Mouse (Mus musculus): ENCODE measurements around the gene Zfp607a. TPM values are rescaled to one million over a fixed set of nuclear protein-coding genes. Genes with fewer than 3 reads are reported as not detected.
"Not testable (repeated sequence)": the region's sequence is repeated elsewhere in the genome, so short reads cannot be mapped to it uniquely, and the experiment has no call there.

The Zfp607a gene
- polyA plus RNA-seq, 1 experiment from 2014 or later = 1.4 TPM

- no peak overlapping the region for H3K4me2 ChIP-seq
- H3K9ac ChIP-seq = no peak overlapping the region
- WGBS = 99% methylated on average over 4 of the region's 4 CpGs
- H3K4me1 ChIP-seq (replicated peaks) = no peaks in the 10 kb centered on the region
- ATAC-seq (ENCODE audit: low FRiP score, low read depth) = no peak
- peaks cover 33% of the 10 kb centered on the region for H3K36me3 ChIP-seq
- H3K27ac ChIP-seq (replicated peaks) = no peak overlapping the region
- H3K9me3 ChIP-seq = no peaks in the 10 kb centered on the region
- H3K4me3 ChIP-seq = no peak overlapping the region
- no peaks in the 10 kb centered on the region for H3K27me3 ChIP-seq
Measured at GRCm38 (mm10) chr7:27881721-27882120, 24.4 kb downstream of the Zfp607a start.

- Histone ChIP-seq H3K27ac (replicated peaks) (no peak overlapping the region), H3K9me3 (0 out of 2 replicates have a peak, but pooled peaks cover 7% of the 10 kb centered on the region), H3K4me2 (no peak overlapping the region), H3K4me3 (no peak overlapping the region), H3K27me3 (no peaks in the 10 kb centered on the region), H3K4me1 (replicated peaks) (no peaks in the 10 kb centered on the region), H3K9ac (no peak overlapping the region), H3K36me3 (0 out of 2 replicates have a peak, but pooled peaks cover 6% of the 10 kb centered on the region)
- 95% methylated on average over 4 of the region's 4 CpGs for WGBS
- no peak for ATAC-seq (ENCODE audit: low FRiP score, low read depth)
Measured at GRCm38 (mm10) chr7:27900601-27901000, 43.3 kb downstream of the Zfp607a start.

- peaks cover 35% of the 10 kb centered on the region for H3K36me3 ChIP-seq
- WGBS = 80% methylated on average over 11 of the region's 11 CpGs
- 0 out of 2 replicates have a peak, but pooled peaks cover 4% of the 10 kb centered on the region for H3K9me3 ChIP-seq
- ATAC-seq (ENCODE audit: low FRiP score, low read depth) = no peak
- no peaks in the 10 kb centered on the region for H3K4me1 ChIP-seq (replicated peaks)
- H3K9ac ChIP-seq = no peak overlapping the region
- no peak overlapping the region for H3K27ac ChIP-seq (replicated peaks)
- no peak overlapping the region for H3K4me3 ChIP-seq
- no peaks in the 10 kb centered on the region for H3K27me3 ChIP-seq
- no peak overlapping the region for H3K4me2 ChIP-seq
Measured at GRCm38 (mm10) chr7:27905061-27905848, 47.9 kb downstream of the Zfp607a start.

- Histone ChIP-seq H3K9me3 (peaks cover 11% of the 10 kb centered on the region; the same call in 1 of the 2 replicates), H3K36me3 (peaks cover 57% of the 10 kb centered on the region)
- not testable (repeated sequence) for H3K4me1 ChIP-seq (replicated peaks); ATAC-seq (ENCODE audit: low FRiP score, low read depth); H3K9ac ChIP-seq; H3K4me3 ChIP-seq; H3K4me2 ChIP-seq; H3K27ac ChIP-seq (replicated peaks); H3K27me3 ChIP-seq
- 56% methylated on average over 4 of the region's 4 CpGs for whole genome bisulfite sequencing
Measured at GRCm38 (mm10) chr7:27910952-27911351, 53.6 kb downstream of the Zfp607a start.

- not testable (repeated sequence) for H3K4me3 ChIP-seq; H3K9ac ChIP-seq; H3K4me2 ChIP-seq; H3K27me3 ChIP-seq; H3K4me1 ChIP-seq (replicated peaks); ATAC-seq (ENCODE audit: low FRiP score, low read depth); H3K9me3 ChIP-seq; H3K27ac ChIP-seq (replicated peaks)
- H3K36me3 ChIP-seq = peaks cover 16% of the 10 kb centered on the region
- 35% methylated on average over 4 of the region's 4 CpGs for WGBS
Measured at GRCm38 (mm10) chr7:27927041-27927440, 69.7 kb downstream of the Zfp607a start.

GRCm38 (mm10) chr7:27928818-27929695 is 71.7 kb downstream of the Zfp607a start, which contains the start of gene Zfp974:
TSS of gene Zfp974 (minus strand) at chr7:27929460.
- peak within 1 kb of the TSS; percentile 60 for H3K4me3 ChIP-seq
- H3K27ac ChIP-seq (replicated peaks) = peak within 1 kb of the TSS; percentile 80
- peaks cover 6% of the 10 kb centered on the region; the same call in 1 of the 2 replicates for H3K36me3 ChIP-seq
- ATAC-seq (ENCODE audit: low FRiP score, low read depth) = peak; percentile 93
- peak within 1 kb of the TSS; percentile 81 for H3K4me2 ChIP-seq
- peak within 1 kb of the TSS; percentile 57 for H3K9ac ChIP-seq
- peaks cover 9% of the 10 kb centered on the region for H3K4me1 ChIP-seq (replicated peaks)
- H3K9me3 ChIP-seq = no peaks in the 10 kb centered on the region
- WGBS = 3% methylated on average over 40 of the region's 40 CpGs
- H3K27me3 ChIP-seq = no peaks in the 10 kb centered on the region

Other genes starting within 250 kb of the Zfp607a start
- gene Ttc9b, start 203.6 kb upstream of the Zfp607a start, polyA plus RNA-seq (2015; fragmentation: Nextera tagmentation; extraction: Ambion mirVana) = 80.0 and 88.8 TPM in 2 replicates
- gene Map3k10, start 182.9 kb upstream of the Zfp607a start, polyA plus RNA-seq (2015; fragmentation: Nextera tagmentation; extraction: Ambion mirVana) = 20.8 and 21.0 TPM in 2 replicates
- gene Zfp607b, start 168.2 kb upstream of the Zfp607a start, polyA plus RNA-seq (2015; fragmentation: Nextera tagmentation; extraction: Ambion mirVana) = 13.4 and 13.8 TPM in 2 replicates
- gene Zfp60, start 126.1 kb upstream of the Zfp607a start, polyA plus RNA-seq (2015; fragmentation: Nextera tagmentation; extraction: Ambion mirVana) = 97.5 and 99.8 TPM in 2 replicates
- 1.9 and 2.1 TPM in 2 replicates for gene Zfp626, start 50.3 kb upstream of the Zfp607a start, polyA plus RNA-seq (2015; fragmentation: Nextera tagmentation; extraction: Ambion mirVana)
- gene Zfp59, start 18.9 kb upstream of the Zfp607a start, polyA plus RNA-seq (2015; fragmentation: Nextera tagmentation; extraction: Ambion mirVana) = 9.3 and 10.4 TPM in 2 replicates
- gene Zfp974, start 71.9 kb downstream of the Zfp607a start, polyA plus RNA-seq (2015; fragmentation: Nextera tagmentation; extraction: Ambion mirVana) = 12.2 and 12.4 TPM in 2 replicates
- 29.7 and 33.5 TPM in 2 replicates for gene Zfp780b, start 121.6 kb downstream of the Zfp607a start, polyA plus RNA-seq (2015; fragmentation: Nextera tagmentation; extraction: Ambion mirVana)
- gene Zfp850, start 156.6 kb downstream of the Zfp607a start, polyA plus RNA-seq (2015; fragmentation: Nextera tagmentation; extraction: Ambion mirVana) = 5.4 and 5.6 TPM in 2 replicates
- gene Psmc4, start 192.6 kb downstream of the Zfp607a start, polyA plus RNA-seq (2015; fragmentation: Nextera tagmentation; extraction: Ambion mirVana) = 276 and 284 TPM in 2 replicates
- 0.41 and 0.71 TPM in 2 replicates for gene Fcgbp, start 213.7 kb downstream of the Zfp607a start, polyA plus RNA-seq (2015; fragmentation: Nextera tagmentation; extraction: Ambion mirVana)

Data from hindbrain, embryonic 15.5 days (tissue).